Mouse (Mus musculus): Measurements from ENCODE around the gene Tnip3.

DNA sequence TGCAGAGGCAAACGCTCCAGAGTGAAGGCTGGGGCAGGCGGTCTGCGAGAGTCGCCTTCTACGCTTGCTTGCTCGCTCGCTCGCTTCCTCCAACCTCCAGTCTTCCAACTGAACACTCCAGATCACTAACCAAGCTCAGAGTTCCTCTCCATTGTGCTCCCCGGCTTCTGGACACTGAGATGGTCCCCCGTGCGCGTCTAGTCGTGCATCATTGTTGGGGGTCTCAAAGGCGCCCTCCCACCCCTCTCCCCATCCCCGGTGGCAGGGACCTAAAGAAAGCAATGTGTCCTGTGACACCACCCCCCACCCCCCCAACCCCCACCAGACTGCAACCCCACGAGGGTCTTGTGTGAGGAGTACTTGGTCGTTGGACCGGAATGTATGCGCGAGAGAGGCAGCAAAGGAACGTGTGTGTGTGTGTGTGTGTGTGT, 145.9 kb downstream of the Tnip3 start:
- TF ChIP-seq EP300 (optimal IDR thresholded peaks at IDR 0.05) (no peak), CTCF (IDR thresholded peaks at IDR 0.05; ENCODE audit: low read depth) (no peak)

Data from stomach, postnatal 0 days (tissue).